In the genomic region with DNA sequence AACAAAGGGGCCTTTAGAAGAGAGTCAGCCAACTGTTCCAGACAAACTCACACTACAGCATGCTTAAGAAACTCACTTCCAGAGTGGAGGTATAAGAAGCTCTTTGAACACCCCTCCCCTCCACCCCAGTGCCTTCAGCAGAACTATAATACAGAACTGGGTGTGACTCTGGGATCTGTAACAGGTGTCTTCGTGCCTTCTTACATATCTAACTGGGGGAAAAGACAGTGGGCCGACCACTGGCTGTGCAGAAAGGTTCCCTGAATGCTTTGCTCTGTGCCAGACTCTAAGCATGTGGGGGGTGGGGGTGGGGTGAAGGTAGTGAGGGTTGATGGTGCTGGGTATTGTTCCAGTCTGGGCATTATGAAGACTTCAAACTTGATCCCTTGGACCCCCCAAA, we compare ENCODE assay signal across 23 mouse cellular contexts. TPM values are rescaled to one million over a fixed set of nuclear protein-coding genes. Genes with fewer than 3 reads are reported as not detected.
DNase-seq lines count a peak whose midpoint lies in the region; ATAC-seq and TF ChIP-seq lines count a peak whose summit lies in the region.
"Had no signal": no experiment of that assay in that cellular context is flagged by ENCODE, and none has a peak within 500 bp of the region (broad histone marks: within the 10 kb centered on the region; RNA-seq: fewer than 3 reads in every experiment).

No protein-coding gene starts in this region.

- no peak overlapping the region for H3K4me2 ChIP-seq in midbrain, embryonic 11.5 days
- H3K4me2 ChIP-seq in midbrain, embryonic 16.5 days (ENCODE audit: low read length), result no peak overlapping the region
- H3K4me2 ChIP-seq: forebrain, embryonic 13.5 days; heart, embryonic 13.5 days; hindbrain, embryonic 14.5 days had no signal

- no peak for ATAC-seq in midbrain, embryonic 11.5 days (ENCODE audit: low FRiP score)
- no peak for ATAC-seq in midbrain, embryonic 16.5 days
- ATAC-seq: activated CD4-positive, CD25-positive, alpha-beta regulatory T cell, adult 4 months; forebrain, embryonic 13.5 days; forebrain, embryonic 16.5 days; hindbrain, postnatal 0 days had no signal

- no peak overlapping the region for H3K4me3 ChIP-seq in cerebellum, adult 2 months (replicated peaks; ENCODE audit: insufficient read depth, low read depth, low read length)
- peak overlapping the region; percentile 6; the same call in 1 of the 2 replicates for H3K4me3 ChIP-seq in layer of hippocampus, adult 2 months
- H3K4me3 ChIP-seq in midbrain, embryonic 11.5 days (ENCODE audit: low read depth, low read length), result no peak overlapping the region
- no peak overlapping the region for H3K4me3 ChIP-seq in midbrain, embryonic 16.5 days (ENCODE audit: low read depth, low read length)
- H3K4me3 ChIP-seq: forebrain, embryonic 10.5 days; forebrain, embryonic 13.5 days; heart, embryonic 13.5 days had no signal

- H3K4me1 ChIP-seq in cerebellum, adult 2 months (ENCODE audit: control insufficient read depth, insufficient read depth, low read length), result no peaks in the 10 kb centered on the region
- peaks cover 5% of the 10 kb centered on the region; the same call in 1 of the 2 replicates for H3K4me1 ChIP-seq in midbrain, embryonic 11.5 days (ENCODE audit: control insufficient read depth, insufficient read depth, low read length)
- H3K4me1 ChIP-seq in midbrain, embryonic 16.5 days (ENCODE audit: control insufficient read depth, insufficient read depth, low read length), result no peaks in the 10 kb centered on the region
- H3K4me1 ChIP-seq: forebrain, embryonic 13.5 days had no signal

- H3K9ac ChIP-seq in midbrain, embryonic 11.5 days (ENCODE audit: low read length), result no peak overlapping the region
- H3K9ac ChIP-seq in midbrain, embryonic 16.5 days (ENCODE audit: low read depth, low read length), result no peak overlapping the region
- H3K9ac ChIP-seq: forebrain, embryonic 13.5 days; heart, embryonic 13.5 days; hindbrain, embryonic 14.5 days had no signal

- H3K36me3 ChIP-seq in midbrain, embryonic 11.5 days (ENCODE audit: control insufficient read depth, insufficient read depth, low read length), result no peaks in the 10 kb centered on the region
- no peaks in the 10 kb centered on the region for H3K36me3 ChIP-seq in midbrain, embryonic 16.5 days (ENCODE audit: control insufficient read depth, insufficient read depth, low read length)
- H3K36me3 ChIP-seq: forebrain, embryonic 10.5 days; heart, embryonic 13.5 days had no signal

- no peaks in the 10 kb centered on the region for H3K9me3 ChIP-seq in midbrain, embryonic 11.5 days (ENCODE audit: control insufficient read depth, low read length)
- no peaks in the 10 kb centered on the region for H3K9me3 ChIP-seq in midbrain, embryonic 16.5 days (replicated peaks; ENCODE audit: control insufficient read depth, low read length, poor library complexity, severe bottlenecking)
- H3K9me3 ChIP-seq: forebrain, embryonic 10.5 days; forebrain, embryonic 13.5 days; heart, embryonic 13.5 days had no signal

- H3K27ac ChIP-seq in cerebellum, adult 2 months (ENCODE audit: insufficient read depth, low read length), result peak overlapping the region; percentile 30; the same call in 1 of the 2 replicates
- H3K27ac ChIP-seq in layer of hippocampus, adult 2 months, result peak overlapping the region; percentile 68
- no peak overlapping the region for H3K27ac ChIP-seq in midbrain, embryonic 11.5 days (ENCODE audit: low read depth, low read length)
- H3K27ac ChIP-seq in midbrain, embryonic 16.5 days (ENCODE audit: low read length), result no peak overlapping the region
- H3K27ac ChIP-seq: forebrain, embryonic 10.5 days; forebrain, embryonic 13.5 days; heart, embryonic 13.5 days; hindbrain, embryonic 14.5 days; hindbrain, postnatal 0 days had no signal

- no peak for DNase-seq in cerebellum, adult 2 months
- DNase-seq in cerebellum, postnatal 36 days, result no peak
- no peak for DNase-seq in layer of hippocampus, adult 2 months (ENCODE audit: low spot score in 2 of 2)
- no peak for DNase-seq in layer of hippocampus, adult 11-12 months (ENCODE audit: low spot score)
- DNase-seq in midbrain, embryonic 11.5 days (ENCODE audit: low spot score, missing footprints), result peak; percentile 73
- DNase-seq in gastrocnemius, adult 8-10 months (ENCODE audit: low spot score in 2 of 2), result no peak
- DNase-seq: adrenal gland, adult 8-10 months; adrenal gland, postnatal 25 days; cerebellum, adult 18-20 months; cerebellum, adult 9-11 months; cerebellum, postnatal 25 days; gastrocnemius, postnatal 14 days; heart, adult 18-20 months; heart, postnatal 14 days; heart, postnatal 4 days had no signal

- TF ChIP-seq POLR2A in cerebellum, adult 2 months (IDR thresholded peaks at IDR 0.05; ENCODE audit: borderline replicate concordance, insufficient read depth, low read length), result no peak

- WGBS in cerebellum, adult 2 months, result 51% methylated on average over 2 of the region's 2 CpGs
- 66% methylated on average over 2 of the region's 2 CpGs for whole genome bisulfite sequencing in midbrain, embryonic 11.5 days
- 36% methylated on average over 2 of the region's 2 CpGs for WGBS in midbrain, embryonic 16.5 days

- H3K27me3 ChIP-seq in cerebellum, adult 2 months (ENCODE audit: control insufficient read depth, insufficient read depth, low read length), result no peaks in the 10 kb centered on the region
- no peaks in the 10 kb centered on the region for H3K27me3 ChIP-seq in midbrain, embryonic 11.5 days (ENCODE audit: control insufficient read depth, insufficient read depth, low read length)
- no peaks in the 10 kb centered on the region for H3K27me3 ChIP-seq in midbrain, embryonic 16.5 days (ENCODE audit: control insufficient read depth, insufficient read depth, low read depth, low read length)

- TF ChIP-seq CTCF in cerebellum, adult 2 months (IDR thresholded peaks at IDR 0.05; ENCODE audit: borderline replicate concordance, insufficient read depth, low read depth, low read length), result no peak
- TF ChIP-seq CTCF in layer of hippocampus, adult 2 months (conservative IDR thresholded peaks at IDR 0.05), result no peak

RNA-seq across cellular contexts. Expression of a gene that starts 6.0 kb away (rescaled TPM):
- 109 and 115 TPM in 2 replicates for polyA plus RNA-seq in cerebellum, adult 2 months (2012; rRNA removed)
- 10 to 100 TPM; 62.9 to 65.3 TPM for total RNA-seq in layer of hippocampus, adult 2 months (2021)
- 68.5 and 76.2 TPM in 2 replicates for polyA plus RNA-seq in midbrain, embryonic 11.5 days (2014; fragmentation: Nextera tagmentation; extraction: Ambion mirVana)
- polyA plus RNA-seq in midbrain, embryonic 16.5 days (2015; fragmentation: Nextera tagmentation; extraction: Ambion mirVana), result 73.1 and 85.0 TPM in 2 replicates
- 10 to 100 TPM; 11.7 to 18.1 (median 15.7) TPM for total RNA-seq in gastrocnemius, adult 8-10 months (2022)

RNA-seq across cellular contexts. Expression of a gene that starts 52.8 kb away (rescaled TPM):
- polyA plus RNA-seq in cerebellum, adult 2 months (2012; rRNA removed), result 28.3 and 31.0 TPM in 2 replicates
- 10 to 100 TPM; 46.3 to 46.7 TPM for total RNA-seq in layer of hippocampus, adult 2 months (2021)
- 29.7 and 32.1 TPM in 2 replicates for polyA plus RNA-seq in midbrain, embryonic 11.5 days (2014; fragmentation: Nextera tagmentation; extraction: Ambion mirVana)
- polyA plus RNA-seq in midbrain, embryonic 16.5 days (2015; fragmentation: Nextera tagmentation; extraction: Ambion mirVana), result 21.1 and 24.8 TPM in 2 replicates
- 10 to 100 TPM; 17.2 to 21.0 (median 19.1) TPM for total RNA-seq in gastrocnemius, adult 8-10 months (2022)

Comparison
In these comparisons a context has a peak if more than half of its experiments do, and no peak if none do; other contexts are left out.
1. H3K27ac ChIP-seq: peak in cerebellum, adult 2 months (single experiment) and layer of hippocampus, adult 2 months (single experiment); none in midbrain, embryonic 11.5 days (single experiment) and midbrain, embryonic 16.5 days (single experiment).